Mouse (Mus musculus): ENCODE measurements around the gene Grm8. TPM values are rescaled to one million over a fixed set of nuclear protein-coding genes. Genes with fewer than 3 reads are reported as not detected.

Grm8 gene
- 1 to 10 TPM; 7.6 to 8.5 TPM for total RNA-seq (2021)

DNA sequence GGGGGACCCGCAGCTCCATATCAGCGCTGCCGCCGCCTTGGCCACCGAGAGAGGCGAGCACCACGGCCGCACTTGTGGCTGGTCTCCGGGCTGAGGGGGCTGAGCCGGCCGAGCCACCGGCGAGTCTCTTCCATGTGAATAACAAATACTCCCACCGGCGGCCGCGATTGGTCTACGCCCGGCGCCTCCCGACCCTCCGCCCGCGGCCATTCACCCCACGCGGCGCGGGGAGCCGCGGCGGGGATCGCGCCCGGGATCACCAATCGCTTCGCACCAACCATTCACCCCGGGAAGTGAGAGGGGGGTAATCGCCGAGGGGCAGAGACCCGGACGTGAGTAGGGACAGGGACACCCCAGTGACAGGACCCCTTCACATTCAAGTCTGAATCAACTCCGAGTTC is at the start of gene Grm8:
Grm8 (minus strand) TSS at position 178 of the 401 bp plus-strand sequence.
- peak; percentile 12 to 13 for DNase-seq

DNA sequence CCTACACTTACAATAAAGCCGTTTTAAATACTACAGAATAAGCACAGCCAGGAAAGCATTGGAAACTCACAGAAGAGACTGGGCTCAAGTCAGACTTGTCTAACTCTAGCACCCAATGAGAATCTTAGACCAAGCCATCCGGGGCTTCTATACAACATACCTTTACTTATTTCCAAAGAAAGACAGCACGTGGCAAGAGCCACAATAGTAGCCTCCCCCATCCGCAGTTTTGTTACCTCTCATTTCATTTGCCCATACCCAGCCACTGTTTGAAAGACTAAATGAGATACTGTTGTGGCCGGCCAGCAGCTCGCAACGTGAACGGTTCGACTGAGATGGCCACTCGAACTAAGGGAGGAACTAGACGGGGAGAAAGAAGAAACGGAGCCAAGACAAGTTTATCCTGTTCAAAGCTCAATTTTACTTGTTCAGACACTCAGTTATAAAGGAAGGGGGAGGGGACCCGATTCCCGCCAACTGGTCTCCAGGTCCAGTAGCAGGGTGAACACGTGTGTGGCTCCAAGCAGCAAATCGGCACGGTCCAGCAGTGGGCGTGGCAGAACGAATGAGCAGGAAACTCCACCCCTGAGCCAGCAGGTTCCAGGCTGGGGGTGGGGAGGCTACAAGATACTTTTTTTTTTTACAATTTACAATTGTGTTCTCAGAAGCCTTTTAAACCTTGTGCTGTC is 35.0 kb upstream of the Grm8 start:
- DNase-seq = no peak

DNA sequence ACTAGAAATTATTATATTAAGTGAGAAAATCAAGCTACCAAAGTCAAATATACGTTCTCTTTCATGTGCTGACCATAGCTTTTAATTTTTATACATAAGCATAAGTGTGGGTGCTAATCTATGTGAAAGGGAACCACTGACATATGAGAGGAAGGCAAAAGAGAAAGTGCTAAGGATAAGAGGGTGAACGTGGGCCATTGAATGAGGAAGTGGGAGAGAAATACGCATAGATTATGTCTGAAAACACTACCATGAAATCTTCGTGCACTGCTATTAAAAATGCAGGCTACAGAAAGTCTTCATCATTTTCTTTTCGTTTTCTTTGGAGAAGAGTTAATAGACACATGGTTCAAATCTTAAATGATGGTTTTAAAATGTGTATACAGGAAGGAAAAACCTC is 25.4 kb upstream of the Grm8 start:
- no peak for DNase-seq

DNA sequence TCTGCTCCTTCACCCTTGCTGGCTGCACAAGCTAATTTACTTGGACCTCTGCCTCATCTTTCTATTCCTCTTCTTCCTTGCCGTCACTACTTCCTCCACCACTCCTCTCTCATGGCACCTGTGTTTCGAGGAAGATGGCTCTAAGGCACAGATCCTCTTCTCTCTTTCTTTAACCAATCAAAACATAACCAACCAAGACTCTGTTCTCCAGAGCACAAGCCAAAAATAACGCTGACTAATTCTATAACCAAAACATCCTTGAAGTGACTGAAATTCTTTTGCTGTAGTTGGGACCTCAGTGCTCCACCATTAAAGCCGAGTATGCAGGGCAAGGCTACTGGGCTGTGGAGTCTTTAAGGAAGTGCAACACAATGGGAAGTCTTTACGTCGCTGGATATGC is 11.5 kb upstream of the Grm8 start:
- no peak for DNase-seq

DNA sequence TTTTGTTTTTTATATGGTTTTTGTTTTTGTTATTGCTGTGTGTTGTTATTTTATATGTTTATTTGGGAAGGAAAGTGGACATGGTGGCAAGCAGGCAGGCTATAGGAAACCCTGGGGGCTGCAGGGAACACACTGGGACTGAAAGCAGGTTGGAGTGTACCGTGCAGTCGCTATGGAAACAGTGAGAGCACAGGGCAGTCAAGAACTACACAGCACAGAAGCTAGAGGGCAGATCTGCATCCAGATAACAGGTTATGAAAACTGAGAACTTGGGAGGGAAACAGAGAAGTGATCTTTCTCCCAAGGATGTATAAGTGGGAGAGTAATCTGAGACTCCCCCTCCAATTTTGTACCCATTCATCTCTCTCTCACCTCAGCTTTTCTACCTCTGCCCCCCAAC is 7.4 kb upstream of the Grm8 start:
- no peak for DNase-seq

DNA sequence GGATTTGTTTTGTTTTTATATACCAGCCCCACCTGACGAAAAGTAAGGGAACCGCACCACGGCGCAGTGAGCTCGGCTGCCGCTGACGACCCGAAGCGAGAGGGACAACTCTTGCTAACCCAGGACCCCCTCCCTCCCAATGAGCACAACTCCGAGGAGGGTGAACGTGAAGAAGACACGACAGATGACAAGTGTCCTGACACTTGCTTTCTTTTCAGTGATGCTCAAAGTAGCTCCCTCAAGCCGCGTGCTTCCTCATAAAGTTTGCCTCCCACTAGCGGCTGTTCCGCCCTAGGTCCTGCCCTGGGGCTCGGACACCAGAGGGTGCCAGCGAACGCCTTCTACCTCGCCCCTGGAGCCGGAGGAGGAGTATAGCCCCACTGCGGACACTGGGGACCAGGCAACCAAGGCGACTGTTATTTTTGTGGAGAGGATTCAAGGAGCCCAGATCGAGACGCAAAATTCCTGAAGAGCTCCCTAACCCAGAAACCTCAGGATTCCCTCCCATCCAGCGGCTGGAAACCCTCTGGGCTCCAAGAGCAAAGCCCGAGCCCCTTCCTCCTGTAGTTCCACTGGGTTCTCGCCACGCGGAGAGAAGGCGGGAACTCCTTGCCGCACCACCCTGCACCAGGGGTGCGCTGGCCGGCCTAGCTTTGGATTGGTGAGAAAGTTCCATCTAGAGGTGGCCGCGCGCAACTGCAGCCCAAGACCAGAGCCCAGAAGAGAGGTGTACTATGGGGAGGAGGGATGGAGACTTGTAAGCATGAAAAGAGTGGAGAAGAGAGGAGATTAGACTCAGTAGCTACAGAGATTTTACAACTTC is 644 bp upstream of the Grm8 start:
- peak; percentile 85 to 86 for DNase-seq

DNA sequence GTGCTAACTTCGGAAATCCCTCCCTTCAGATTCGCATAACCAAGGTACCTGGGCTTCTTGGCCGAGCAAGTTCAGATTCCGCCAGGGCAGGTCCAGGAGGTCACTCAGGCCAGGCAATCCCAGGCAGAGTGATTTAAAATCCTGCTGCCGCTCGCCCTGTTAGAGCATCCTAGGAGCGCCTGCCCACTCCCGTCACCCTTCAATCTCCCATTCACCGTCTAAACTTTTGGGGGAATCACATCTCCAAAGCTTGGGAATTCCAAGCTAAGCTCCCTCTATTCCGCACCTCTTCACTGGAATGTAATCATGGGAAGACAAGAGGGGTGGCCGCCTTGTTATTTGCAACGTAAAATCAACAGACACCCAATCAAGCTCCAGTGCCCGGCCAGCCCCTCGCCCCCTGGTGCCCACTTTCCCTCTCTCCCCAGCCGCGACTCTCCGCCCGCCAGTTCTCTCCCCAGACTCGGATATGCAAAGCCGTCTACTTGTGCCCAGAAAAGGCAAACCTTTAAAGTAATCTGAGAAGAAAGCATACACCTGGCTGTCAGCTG is 652 bp downstream of the Grm8 start:
- no peak for DNase-seq

DNA sequence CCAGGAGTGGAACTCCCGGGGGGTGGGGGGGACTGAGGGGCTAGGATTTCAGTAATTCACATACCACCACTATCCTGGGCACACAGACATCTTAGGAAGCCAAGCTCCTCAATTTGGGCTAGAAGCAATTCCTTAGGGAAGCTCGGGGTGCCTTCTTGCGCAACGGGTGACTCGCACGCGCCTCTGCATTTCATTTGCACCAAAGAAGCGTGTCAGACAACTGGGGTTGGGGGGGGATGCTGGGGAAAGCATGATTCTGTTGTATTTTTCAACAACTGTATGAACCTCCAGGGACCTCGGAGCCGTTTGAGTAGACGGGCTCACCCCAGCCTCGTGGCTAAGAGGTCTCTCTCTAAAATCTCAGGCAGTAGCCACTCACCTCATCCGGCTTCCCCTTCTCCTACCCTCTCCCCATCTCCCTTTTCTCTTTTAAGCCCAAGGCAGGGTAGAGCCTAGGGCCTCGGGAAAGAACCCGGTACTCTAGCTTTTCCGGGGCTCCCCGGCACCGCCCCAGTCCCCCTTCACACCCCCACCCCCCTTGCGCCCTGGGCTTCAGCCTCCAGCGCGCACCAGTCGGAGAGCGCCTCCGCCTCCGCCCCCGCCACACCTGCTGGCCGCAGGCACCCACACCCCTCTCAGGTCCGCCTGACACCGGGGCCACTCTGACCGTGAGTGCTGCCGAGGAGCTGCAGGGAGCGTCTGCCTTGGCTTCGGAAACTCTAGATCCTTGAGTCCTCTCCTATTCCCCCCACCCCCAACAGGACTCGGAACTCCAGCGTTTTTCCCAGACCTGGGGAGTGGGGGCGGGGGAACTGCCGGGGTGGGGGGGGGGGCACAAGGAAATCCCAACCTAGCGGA is 1.5 kb downstream of the Grm8 start:
- no peak for DNase-seq

DNA sequence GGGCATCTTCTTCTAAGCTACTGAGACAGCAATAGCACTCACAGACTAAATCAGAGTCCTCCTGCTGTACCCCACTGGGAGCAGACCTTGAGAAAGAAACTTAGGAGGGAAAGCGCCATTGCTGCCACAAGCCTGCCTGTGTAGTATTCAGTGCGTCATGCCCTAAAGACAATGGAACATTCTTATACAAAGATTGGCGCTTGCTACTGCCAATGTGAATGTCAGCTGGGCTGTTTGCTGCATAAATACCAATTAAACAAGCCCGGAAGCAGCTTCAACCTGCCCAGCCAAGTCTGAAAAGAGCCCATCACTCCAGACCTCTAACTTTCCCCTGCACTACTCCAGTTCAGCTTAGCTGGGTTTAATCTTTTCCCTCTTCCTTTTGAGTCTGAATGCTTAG is 2.9 kb downstream of the Grm8 start:
- no peak for DNase-seq

DNA sequence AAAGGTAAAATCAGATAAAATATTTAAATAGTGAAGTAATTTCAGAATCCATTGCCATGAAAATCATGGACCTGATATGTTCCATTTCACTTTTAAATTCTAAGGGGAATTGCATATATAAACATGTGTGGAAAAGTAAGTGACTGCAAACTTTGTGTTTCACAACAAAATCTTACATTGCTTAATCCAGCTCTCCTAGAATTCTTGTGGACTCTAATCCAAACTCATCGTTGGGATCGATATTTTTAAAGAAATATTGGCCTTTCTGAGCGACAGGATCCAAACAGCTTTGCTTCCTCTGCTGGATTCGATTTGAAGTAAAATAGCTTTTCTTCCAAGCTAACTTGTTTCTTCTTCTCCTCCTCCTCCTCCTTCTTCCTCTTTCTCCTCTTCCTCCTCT is 6.1 kb downstream of the Grm8 start:
- no peak for DNase-seq

DNA sequence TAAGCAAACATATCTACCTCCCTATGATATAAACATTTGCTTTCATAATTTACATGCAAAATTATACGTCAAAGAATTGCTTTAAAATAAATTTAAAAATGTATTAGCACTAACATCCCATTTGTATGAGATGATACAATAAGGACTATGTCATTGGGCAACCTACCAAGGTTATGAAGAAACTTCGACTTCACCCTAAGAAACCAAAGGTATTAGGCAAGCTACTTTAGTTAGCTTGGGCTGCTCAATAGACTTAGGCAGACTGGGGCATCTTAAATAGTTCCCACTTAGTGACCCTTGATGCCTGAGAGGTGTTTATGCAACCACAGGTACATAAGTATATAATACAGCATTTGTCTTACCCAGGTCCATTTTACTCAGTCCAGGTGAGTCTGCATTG is 19.5 kb downstream of the Grm8 start:
- no peak for DNase-seq

DNA sequence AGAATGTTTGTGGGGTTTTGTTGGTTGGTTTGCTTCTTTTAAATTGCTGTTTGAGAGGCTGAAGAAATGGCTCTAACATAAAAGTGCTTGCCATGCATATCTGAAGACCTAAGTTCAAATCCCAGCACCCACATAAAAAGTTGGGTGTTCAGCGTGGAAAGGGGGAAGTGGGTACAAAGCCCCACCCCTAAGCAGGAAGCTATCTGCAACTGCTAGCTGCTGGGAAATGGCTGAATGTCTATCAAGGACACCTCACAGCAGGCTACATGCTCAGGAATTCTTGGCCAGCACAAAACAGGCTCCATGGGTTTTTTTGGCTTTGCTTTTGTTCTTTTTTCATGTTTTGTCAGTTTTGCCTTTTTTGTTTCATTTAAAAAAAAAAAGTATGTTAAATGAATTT is 20.1 kb downstream of the Grm8 start:
- DNase-seq = no peak

DNA sequence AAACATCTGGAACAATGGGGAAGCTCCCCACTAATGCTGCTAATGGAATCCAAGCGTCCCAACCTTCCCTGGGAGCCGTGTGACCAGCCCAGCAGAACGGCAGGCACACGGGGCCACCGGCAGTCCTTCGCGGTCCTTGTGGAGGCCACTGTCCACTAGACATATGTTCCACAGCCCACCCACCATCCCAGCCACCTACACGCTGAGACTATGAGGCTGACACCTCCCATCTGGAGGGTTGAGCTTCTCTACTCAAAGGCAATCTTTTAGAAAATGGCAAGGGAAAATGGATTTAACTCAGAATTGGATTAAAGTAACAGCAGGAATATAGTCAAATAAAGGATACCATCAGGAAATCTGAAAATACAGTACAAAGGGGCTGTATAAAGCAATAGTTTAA is 23.4 kb downstream of the Grm8 start:
- DNase-seq = no peak

DNA sequence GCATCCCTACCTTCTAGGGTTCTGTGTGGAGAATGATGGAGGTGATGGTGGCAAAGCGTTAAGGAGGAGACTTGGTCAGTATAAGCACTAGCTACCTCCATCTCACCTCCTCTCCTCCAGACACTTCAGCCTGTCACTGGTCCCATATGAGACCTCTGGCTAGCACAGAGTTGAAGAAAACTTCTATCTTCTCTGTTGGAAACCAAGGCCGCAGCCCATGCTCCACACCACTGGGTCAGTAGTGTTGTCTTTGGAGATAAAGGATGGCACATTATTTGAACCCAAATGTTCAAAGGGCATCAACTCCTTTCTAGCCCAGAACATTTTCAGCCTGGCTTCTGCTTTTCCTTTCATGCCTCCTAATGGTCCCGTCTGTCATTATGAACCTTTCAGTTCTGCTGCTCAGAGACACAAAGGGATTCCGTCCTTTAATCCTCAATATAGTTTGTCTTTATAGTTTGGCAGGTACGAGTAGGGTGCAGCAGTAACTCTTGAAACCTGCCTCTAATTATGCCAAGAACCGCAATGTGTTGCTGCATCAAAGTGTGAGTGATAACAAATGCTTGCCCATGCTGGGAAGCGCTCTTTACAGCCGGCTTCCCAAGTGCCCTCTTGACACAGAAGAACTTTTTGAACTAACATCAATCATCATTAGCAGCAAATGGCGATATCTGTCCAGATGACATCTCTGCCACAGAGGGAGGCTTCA is 32.2 kb downstream of the Grm8 start:
- no peak for DNase-seq

DNA sequence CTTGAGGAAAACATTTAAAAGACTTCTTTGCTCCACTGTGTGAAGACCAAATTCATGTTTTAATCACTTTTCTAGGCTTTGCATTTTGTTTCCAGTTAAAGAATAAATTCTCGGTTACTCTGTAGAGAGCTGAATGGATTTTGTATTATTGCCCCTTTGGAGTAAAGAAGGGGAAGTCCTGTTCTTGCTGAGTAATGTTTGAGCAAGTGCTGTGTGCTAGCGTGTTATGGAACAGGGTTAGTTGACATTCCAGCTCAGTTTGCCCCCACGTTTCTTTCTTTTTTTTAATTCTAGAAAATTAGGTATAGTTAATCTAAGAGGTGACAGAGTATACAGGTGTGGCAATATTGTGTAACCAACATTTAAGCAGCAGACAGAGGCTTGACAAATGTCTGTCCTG is 35.0 kb downstream of the Grm8 start:
- DNase-seq = no peak

DNA sequence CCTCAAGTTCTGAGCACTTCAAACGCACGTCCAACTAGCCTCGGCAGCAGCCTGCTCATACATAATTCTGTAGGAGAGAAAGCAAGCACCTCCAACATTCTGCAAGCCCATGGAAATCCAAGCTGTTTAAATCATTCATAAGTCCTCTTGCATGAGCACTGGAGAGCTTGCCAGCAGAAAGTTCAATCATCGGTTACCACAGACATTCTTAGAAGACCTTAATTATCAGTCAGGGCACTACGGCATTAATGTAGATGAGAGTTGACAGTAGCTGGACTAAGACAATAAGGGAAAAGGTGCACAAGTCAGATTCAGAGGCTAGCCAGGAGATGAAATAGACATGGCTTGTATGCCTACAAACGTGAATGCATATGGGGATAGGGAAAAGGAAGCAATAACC is 42.5 kb downstream of the Grm8 start:
- no peak for DNase-seq

DNA sequence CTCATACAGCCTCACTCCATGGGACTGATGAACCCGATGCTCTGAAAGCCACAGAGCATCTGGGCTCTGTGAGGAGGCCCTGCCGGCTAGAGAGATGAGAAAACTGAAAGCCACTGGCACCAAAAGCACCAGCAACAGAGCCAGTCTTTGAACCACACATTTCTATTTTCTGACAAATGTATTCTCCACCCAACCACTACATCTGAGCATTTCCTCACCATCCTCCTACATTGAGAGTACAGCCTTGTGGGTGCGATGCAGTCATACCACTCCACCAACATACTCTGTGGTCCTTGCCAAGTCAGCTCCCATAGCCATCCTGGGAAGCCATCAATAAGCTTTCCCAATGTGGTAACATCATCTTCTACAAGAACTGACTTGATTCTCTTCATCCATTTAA is 43.1 kb downstream of the Grm8 start:
- DNase-seq = no peak

DNA sequence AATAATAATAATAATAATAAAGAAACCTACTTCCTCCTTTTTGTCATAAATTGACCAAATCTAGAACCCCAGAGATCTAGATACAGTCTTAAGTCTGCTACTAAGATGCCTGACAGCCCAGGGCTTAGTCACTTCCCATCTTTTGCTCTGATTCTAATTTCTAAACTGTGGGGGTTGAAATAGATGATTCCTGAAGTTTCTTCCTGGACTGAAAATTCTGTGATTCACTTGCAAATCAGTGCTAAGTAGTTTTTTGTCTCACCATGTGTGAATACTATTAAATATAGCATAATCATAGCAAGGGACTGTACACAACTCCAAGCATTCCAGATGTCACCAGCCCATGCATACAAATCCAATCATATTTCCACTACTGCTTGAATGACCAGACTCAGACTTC is 44.0 kb downstream of the Grm8 start:
- DNase-seq = no peak

DNA sequence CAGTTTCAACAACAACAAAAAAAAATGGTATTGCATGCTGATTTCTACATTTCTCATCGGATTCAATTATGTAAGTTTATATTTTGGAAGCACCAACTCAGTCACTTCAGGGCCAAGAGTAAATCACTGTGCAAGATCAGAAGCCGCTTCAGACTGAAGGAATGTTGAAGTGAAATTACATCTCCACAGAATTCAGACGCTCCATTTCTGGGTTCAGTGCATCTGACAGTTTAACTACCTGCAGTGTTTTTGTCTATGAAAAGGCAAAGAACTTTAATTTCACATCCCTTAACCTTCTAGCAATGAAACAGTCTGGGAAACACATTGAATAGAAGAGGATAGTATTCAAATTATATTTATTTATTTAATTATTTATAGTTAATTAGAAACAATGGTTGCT is 59.4 kb downstream of the Grm8 start:
- DNase-seq = no peak

DNA sequence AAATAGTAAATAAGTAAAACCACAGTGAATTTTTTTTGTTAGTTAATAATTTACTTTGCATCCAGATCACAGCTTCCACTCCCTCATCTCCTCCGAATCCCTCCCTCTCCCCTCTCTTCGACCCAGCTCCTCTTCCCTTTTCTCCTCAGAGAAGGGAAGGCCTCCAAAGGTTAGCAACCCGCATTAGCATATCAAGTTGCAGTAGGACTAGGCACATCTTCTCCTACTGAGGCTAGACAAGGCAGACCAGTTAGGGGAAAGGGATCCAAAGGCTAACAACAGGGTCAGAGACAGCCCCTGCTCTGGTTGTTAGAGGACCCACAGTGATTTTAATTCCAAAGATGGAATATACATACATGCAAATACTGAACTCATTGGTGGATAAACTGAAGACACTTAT is 60.5 kb downstream of the Grm8 start:
- no peak for DNase-seq

DNA sequence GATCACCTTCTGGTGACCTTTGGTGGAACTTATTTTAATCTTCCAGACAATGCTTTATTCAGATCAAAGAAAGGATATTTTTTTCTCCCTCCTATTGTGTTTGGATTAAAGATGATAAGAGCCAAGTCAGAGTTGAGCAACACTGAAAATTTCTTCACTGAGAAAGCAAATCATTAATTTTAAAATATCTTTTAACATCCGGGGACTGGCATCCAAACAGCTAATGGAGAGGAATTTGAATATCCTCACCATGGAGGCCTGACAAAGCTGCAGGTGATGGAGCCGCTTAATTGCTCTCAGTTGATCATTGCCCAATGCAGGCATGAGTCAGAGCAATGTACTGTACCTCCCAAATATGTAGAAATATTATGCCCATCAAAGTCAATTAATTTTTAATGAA is 83.0 kb downstream of the Grm8 start:
- no peak for DNase-seq

DNA sequence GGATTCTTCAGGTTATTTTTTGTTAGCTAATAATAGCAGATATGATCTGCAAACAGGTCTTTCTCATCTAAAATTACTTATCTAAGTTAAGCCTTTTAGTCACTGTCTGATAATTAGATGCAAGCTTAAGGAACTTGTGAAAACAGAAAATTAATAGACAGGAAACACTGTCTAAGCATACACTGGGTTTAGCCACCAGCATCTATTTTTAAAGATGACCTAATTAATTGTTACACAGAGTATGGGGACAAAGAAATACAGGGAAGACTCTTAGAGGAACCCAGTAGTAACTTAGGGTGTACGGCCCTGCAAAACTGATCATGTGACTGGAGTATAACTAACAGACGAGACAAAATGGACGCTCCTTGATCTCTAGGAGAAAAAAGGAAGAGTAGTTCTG is 92.6 kb downstream of the Grm8 start:
- DNase-seq = no peak

All from layer of hippocampus, postnatal 36 days (tissue).